Mouse (Mus musculus) spleen, adult 2 months (tissue): ENCODE results near the gene Tenm2.

Source experiments
- CTCF ChIP-seq: fragments of 200-500 bp; IDR thresholded peaks from 2 replicates; pipeline ENCODE4 v1.5.1; 2011; ENCODE audit warnings: mild to moderate bottlenecking, inconsistent platforms; ENCODE audit not compliant: insufficient read depth, insufficient read length, insufficient replicate concordance; ENCODE audit errors: extremely low read depth
- POLR2A ChIP-seq: fragments of 200-500 bp; IDR thresholded peaks from 2 replicates; pipeline ENCODE4 v1.6.1; 2011; ENCODE audit warnings: low read depth, low read length, inconsistent platforms

GRCm38 (mm10) chr11:36469811-36470551 is 765.8 kb downstream of the Tenm2 start:
- TF ChIP-seq CTCF (no peak), POLR2A (no peak)
